Mouse (Mus musculus) limb, embryonic 14.5 days (tissue): ENCODE results near the gene Ngb. TPM values are rescaled to one million over a fixed set of nuclear protein-coding genes. Genes with fewer than 3 reads are reported as not detected.

Experiments
- ATAC-seq: fragments of 200-750 bp; cut with Nextera tagmentation; 2 replicates; pipeline ENCODE4 v1.8.0; 2017; ENCODE audit warnings: low read depth, moderate number of reproducible peaks, moderate TSS enrichment; ENCODE audit not compliant: low FRiP score
- DNase-seq: peaks from one replicate; pipeline ENCODE4 v3.0.0-alpha.2; 2015; ENCODE audit warnings: low spot score
- H3K27ac ChIP-seq: fragments of 300-500 bp; sonication (generic); replicated peaks from 2 replicates; pipeline ENCODE4 v1.5.1; 2014; ENCODE audit warnings: low read depth, mild to moderate bottlenecking, low read length, moderate library complexity, mixed read lengths
- H3K27me3 ChIP-seq: fragments of 300-500 bp; sonication (generic); 2 replicates; pipeline ENCODE4 v1.6.1; 2014; ENCODE audit warnings: low read length, mixed read lengths; ENCODE audit not compliant: control insufficient read depth, insufficient read depth
- H3K36me3 ChIP-seq: fragments of 300-500 bp; sonication (generic); 2 replicates; pipeline ENCODE4 v1.6.1; 2014; ENCODE audit warnings: mild to moderate bottlenecking, low read length, moderate library complexity, mixed read lengths; ENCODE audit not compliant: control insufficient read depth, insufficient read depth
- H3K4me1 ChIP-seq: fragments of 300-500 bp; sonication (generic); 2 replicates; pipeline ENCODE4 v1.6.1; 2014; ENCODE audit warnings: antibody characterized with exemption, low read length, mixed read lengths; ENCODE audit not compliant: control insufficient read depth, insufficient read depth
- H3K4me2 ChIP-seq: fragments of 300-500 bp; sonication (generic); replicated peaks from 2 replicates; pipeline ENCODE4 v1.6.1; 2014; ENCODE audit warnings: low read depth, mild to moderate bottlenecking, low read length, moderate library complexity; ENCODE audit not compliant: severe bottlenecking
- H3K4me3 ChIP-seq: fragments of 300-500 bp; sonication (generic); replicated peaks from 2 replicates; pipeline ENCODE4 v1.5.1; 2014; ENCODE audit warnings: low read length
- H3K9ac ChIP-seq: fragments of 300-500 bp; sonication (generic); 2 replicates; pipeline ENCODE4 v1.6.1; 2014; ENCODE audit warnings: mild to moderate bottlenecking, low read depth, low read length, moderate library complexity; ENCODE audit not compliant: severe bottlenecking
- H3K9me3 ChIP-seq: fragments of 300-500 bp; sonication (generic); 2 replicates; pipeline ENCODE4 v1.6.1; 2016; ENCODE audit warnings: low read length; ENCODE audit not compliant: control insufficient read depth
- POLR2A ChIP-seq: fragments of 200-500 bp; IDR thresholded peaks from 2 replicates; pipeline ENCODE4 v1.8.0; 2012; ENCODE audit warnings: inconsistent platforms, mild to moderate bottlenecking, moderate library complexity, borderline replicate concordance; ENCODE audit not compliant: insufficient read depth, insufficient read length; ENCODE audit errors: extremely low read depth
- WGBS: fragments of 180-500 bp; shearing (Covaris S2); extraction: QIAGEN DNeasy Blood & Tissue Kit; methylation state at CpG from one replicate; pipeline ENCODE4 v1.1.7; 2014; 5-methylcytosine and 5-hydroxymethylcytosine counted together
- polyA plus RNA-seq, 2 experiments: library from polyadenylated mRNA; depleted of rRNA in 1 of 2; stranded (reverse) in 1 of 2; unstranded in 1 of 2; fragments of >200 nt; fragmentation: Nextera tagmentation in 1 of 2; extraction: Ambion mirVana in 1 of 2; gene quantifications; 2 replicates each; pipeline versions ENCODE4 v1.2.1 to v1.2.3; 2012 to 2014

The Ngb gene
- polyA plus RNA-seq, 2 experiments, result 0.19 to 0.45 TPM

GRCm38 (mm10) chr12:87131619-87132018 is 29.3 kb upstream of the Ngb start:
- Histone ChIP-seq H3K36me3 (peaks cover 38% of the 10 kb centered on the region), H3K27me3 (no peaks in the 10 kb centered on the region), H3K4me1 (no peaks in the 10 kb centered on the region), H3K27ac (no peak overlapping the region), H3K4me2 (no peak overlapping the region), H3K9ac (no peak overlapping the region), H3K4me3 (no peak overlapping the region), H3K9me3 (no peaks in the 10 kb centered on the region)
- DNase-seq (peak; percentile 7), ATAC-seq (no peak)
- WGBS, result 74% methylated on average over 3 of the region's 3 CpGs
- no peak for TF ChIP-seq POLR2A

- H3K36me3 ChIP-seq, result peaks cover 36% of the 10 kb centered on the region
- no peak overlapping the region for H3K9ac ChIP-seq
- no peak for TF ChIP-seq POLR2A
- H3K27me3 ChIP-seq, result no peaks in the 10 kb centered on the region
- H3K27ac ChIP-seq, result no peak overlapping the region
- no peaks in the 10 kb centered on the region for H3K9me3 ChIP-seq
- no peak overlapping the region for H3K4me3 ChIP-seq
- H3K4me2 ChIP-seq, result no peak overlapping the region
- no peak for ATAC-seq
- H3K4me1 ChIP-seq, result no peaks in the 10 kb centered on the region
- no peak for DNase-seq
- WGBS, result 84% methylated on average over 2 of the region's 2 CpGs
These were observed 28.8 kb upstream of the Ngb start for GRCm38 (mm10) chr12:87131181-87131580.

- H3K4me2 ChIP-seq, result no peak overlapping the region
- TF ChIP-seq POLR2A, result no peak
- no peaks in the 10 kb centered on the region for H3K9me3 ChIP-seq
- no peak overlapping the region for H3K9ac ChIP-seq
- no peak for DNase-seq
- no peaks in the 10 kb centered on the region for H3K27me3 ChIP-seq
- no peak overlapping the region for H3K4me3 ChIP-seq
- ATAC-seq, result no peak
- peaks cover 36% of the 10 kb centered on the region; the same call in 1 of the 2 replicates for H3K36me3 ChIP-seq
- no peaks in the 10 kb centered on the region for H3K4me1 ChIP-seq
- no peak overlapping the region for H3K27ac ChIP-seq
- WGBS, result 99% methylated on average over 4 of the region's 4 CpGs
These were observed 27.9 kb upstream of the Ngb start for GRCm38 (mm10) chr12:87130224-87130623.

DNA sequence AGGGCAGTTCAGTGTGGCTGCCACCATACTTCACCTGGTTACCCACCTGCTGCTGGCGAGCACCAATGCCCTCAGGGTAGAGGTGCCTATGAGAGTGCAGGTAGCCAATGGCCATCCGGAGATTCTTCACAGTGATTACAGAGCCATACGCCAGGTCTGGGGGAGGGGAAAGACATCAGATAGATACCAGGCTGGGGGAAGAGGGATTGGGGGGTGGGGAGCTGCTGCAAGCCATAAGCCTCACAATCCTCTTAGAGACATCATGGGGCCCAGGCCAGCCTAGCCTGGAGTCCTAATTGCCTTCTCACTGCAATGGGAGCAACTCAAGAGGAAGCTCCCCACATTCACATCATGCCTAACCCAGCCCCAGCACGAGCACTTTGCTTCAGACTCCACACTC is 24.9 kb upstream of the Ngb start:
- peaks cover 54% of the 10 kb centered on the region for H3K36me3 ChIP-seq
- ATAC-seq, result no peak
- 71% methylated on average over 4 of the region's 4 CpGs for WGBS

GRCm38 (mm10) chr12:87121918-87122589 is 19.7 kb upstream of the Ngb start:
- no peak for DNase-seq
- Histone ChIP-seq H3K9me3 (no peaks in the 10 kb centered on the region), H3K9ac (no peak overlapping the region), H3K4me2 (no peak overlapping the region), H3K36me3 (peaks cover 40% of the 10 kb centered on the region), H3K4me1 (no peaks in the 10 kb centered on the region), H3K4me3 (no peak overlapping the region), H3K27me3 (no peaks in the 10 kb centered on the region), H3K27ac (no peak overlapping the region)
- no peak for ATAC-seq
- 88% methylated on average over 4 of the region's 4 CpGs for WGBS
- TF ChIP-seq POLR2A, result no peak

More for the DNA sequence above, 24.9 kb upstream of the Ngb start:
- Histone ChIP-seq H3K9ac (no peak overlapping the region), H3K4me2 (no peak overlapping the region), H3K27me3 (no peaks in the 10 kb centered on the region), H3K4me3 (no peak overlapping the region), H3K4me1 (no peaks in the 10 kb centered on the region), H3K27ac (no peak overlapping the region), H3K9me3 (no peaks in the 10 kb centered on the region)
- DNase-seq, result no peak
- no peak for TF ChIP-seq POLR2A
